Mouse (Mus musculus): Measurements from ENCODE around the gene Sec31b. TPM values are rescaled to one million over a fixed set of nuclear protein-coding genes. Genes with fewer than 3 reads are reported as not detected.

Gene Sec31b
- polyA plus RNA-seq, 1 experiment: 2.0 TPM

DNA sequence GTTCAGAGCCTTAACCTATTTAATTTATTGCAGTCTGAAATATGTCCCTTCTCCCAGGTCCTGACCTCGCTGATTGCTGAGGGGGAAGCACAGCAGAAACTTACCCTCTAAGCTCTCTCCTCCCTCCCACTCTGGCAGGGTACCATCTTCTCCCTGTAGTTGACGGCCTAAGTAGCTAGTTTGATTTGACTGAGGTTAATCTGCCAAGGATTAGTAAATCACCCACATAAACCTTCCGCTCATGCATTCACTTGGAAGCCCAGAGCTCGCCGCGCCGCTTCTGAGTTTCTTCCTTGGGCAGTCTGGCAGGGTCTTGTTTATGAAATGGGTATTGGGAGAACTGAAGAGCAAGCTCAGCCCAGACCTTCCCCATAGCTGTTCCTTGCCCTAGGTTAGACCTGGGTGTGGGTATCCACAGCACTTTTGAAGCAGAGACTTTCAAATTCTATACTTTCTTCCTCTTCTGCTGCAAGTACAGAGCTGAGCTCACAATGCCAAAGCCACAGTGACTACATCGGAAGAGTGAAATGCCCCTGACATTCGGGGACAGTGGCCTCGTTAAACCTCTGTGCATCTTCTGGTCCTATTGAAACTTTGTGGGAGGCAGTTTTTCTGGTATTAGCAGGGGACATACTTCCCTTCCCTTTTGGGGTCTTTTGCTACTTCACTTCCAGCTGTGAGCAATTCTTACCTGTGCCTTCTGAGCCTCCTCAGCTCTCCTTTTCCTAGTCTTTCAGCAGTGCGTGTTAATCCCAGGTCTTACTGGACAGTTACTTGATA is 32.4 kb downstream of the Sec31b start:
- TF ChIP-seq CTCF (IDR thresholded peaks at IDR 0.05; ENCODE audit: low read depth, low read length): no peak
- no peak for TF ChIP-seq POLR2A (IDR thresholded peaks at IDR 0.05; ENCODE audit: borderline replicate concordance, low read depth, low read length)
- no peaks in the 10 kb centered on the region for H3K4me1 ChIP-seq (ENCODE audit: control insufficient read depth, insufficient read depth, low read length)
- H3K4me3 ChIP-seq (ENCODE audit: insufficient read depth, low read length): no peak overlapping the region
- H3K27ac ChIP-seq (ENCODE audit: insufficient read depth, low read depth, low read length): no peak overlapping the region

DNA sequence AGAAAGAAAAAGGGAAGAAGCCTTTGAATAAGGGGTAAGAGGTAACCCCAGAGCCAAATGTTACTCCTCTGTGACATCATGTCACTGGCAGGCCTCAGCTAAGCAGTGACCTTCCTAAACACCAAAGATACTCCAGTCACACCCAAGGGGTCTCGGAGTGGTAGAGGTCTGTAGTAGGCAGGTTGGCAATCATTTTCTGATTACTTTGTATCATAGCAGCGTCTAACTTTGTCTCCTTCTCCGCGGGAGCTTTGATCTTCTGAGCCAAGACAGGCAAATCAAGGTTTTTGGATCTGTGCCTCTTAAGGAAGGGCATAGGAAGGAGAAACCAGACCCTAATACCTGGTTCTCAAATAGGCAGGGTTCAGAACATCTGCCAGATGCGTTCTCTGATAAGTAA is 33.1 kb downstream of the Sec31b start:
- H3K27ac ChIP-seq (ENCODE audit: insufficient read depth, low read depth, low read length): no peak overlapping the region
- H3K4me1 ChIP-seq (ENCODE audit: control insufficient read depth, insufficient read depth, low read length): no peaks in the 10 kb centered on the region
- TF ChIP-seq CTCF (IDR thresholded peaks at IDR 0.05; ENCODE audit: low read depth, low read length) (no peak), POLR2A (IDR thresholded peaks at IDR 0.05; ENCODE audit: borderline replicate concordance, low read depth, low read length) (no peak)
- no peak overlapping the region for H3K4me3 ChIP-seq (ENCODE audit: insufficient read depth, low read length)

DNA sequence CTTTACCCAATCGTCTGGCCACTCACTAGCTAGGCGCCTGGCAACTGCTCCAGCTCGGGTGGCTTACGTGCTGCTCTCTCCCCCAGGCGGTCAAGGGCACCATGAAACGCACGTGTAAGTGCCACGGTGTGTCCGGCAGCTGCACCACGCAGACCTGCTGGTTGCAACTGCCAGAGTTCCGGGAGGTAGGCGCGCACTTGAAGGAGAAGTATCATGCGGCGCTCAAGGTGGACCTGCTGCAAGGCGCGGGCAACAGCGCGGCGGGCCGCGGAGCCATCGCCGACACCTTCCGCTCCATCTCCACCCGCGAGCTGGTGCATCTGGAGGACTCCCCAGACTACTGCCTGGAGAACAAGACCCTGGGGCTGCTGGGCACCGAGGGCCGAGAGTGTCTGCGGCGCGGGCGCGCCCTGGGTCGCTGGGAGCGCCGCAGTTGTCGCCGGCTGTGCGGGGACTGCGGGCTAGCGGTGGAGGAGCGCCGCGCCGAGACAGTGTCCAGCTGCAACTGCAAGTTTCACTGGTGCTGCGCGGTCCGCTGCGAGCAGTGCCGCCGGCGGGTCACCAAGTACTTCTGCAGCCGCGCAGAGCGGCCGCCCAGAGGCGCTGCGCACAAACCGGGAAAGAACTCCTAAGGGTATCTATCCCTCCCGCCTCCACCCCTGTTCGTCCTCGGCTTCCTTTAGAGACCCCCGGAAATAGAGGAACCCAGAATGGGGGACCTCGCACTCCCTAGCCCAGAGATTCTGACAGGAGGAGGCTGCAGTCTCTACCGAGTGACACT is 34.0 kb downstream of the Sec31b start:
- Histone ChIP-seq H3K4me1 (ENCODE audit: control insufficient read depth, insufficient read depth, low read length) (no peaks in the 10 kb centered on the region), H3K4me3 (ENCODE audit: insufficient read depth, low read length) (no peak overlapping the region), H3K27ac (ENCODE audit: insufficient read depth, low read depth, low read length) (no peak overlapping the region)
- TF ChIP-seq CTCF (IDR thresholded peaks at IDR 0.05; ENCODE audit: low read depth, low read length): no peak
- TF ChIP-seq POLR2A (IDR thresholded peaks at IDR 0.05; ENCODE audit: borderline replicate concordance, low read depth, low read length): no peak

GRCm38 (mm10) chr19:44510534-44511175 is 35.0 kb downstream of the Sec31b start:
- Histone ChIP-seq H3K4me1 (ENCODE audit: control insufficient read depth, insufficient read depth, low read length) (no peaks in the 10 kb centered on the region), H3K4me3 (ENCODE audit: insufficient read depth, low read length) (no peak overlapping the region), H3K27ac (ENCODE audit: insufficient read depth, low read depth, low read length) (no peak overlapping the region)
- TF ChIP-seq POLR2A (IDR thresholded peaks at IDR 0.05; ENCODE audit: borderline replicate concordance, low read depth, low read length): no peak
- no peak for TF ChIP-seq CTCF (IDR thresholded peaks at IDR 0.05; ENCODE audit: low read depth, low read length)

DNA sequence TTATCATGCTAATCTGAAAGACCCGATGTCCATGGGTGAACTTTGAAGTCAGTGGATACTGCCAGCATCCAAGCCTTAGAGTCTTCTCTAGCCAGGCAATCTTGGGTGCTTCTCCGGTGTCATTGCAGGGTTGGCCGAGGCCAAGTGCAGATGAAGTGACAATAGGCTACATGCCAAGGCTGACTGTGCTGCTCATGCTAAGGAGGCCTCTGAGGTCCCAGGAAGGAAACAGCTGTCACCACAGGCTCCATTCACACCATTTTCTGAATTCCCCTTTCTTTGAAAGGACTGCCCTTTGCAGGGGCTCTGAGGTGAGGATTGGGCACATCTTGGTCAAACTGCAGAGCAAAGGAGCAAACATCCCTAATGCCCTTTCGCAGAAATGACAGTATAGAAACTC is 42.9 kb downstream of the Sec31b start:
- Histone ChIP-seq H3K4me1 (ENCODE audit: control insufficient read depth, insufficient read depth, low read length) (peaks cover 4% of the 10 kb centered on the region; the same call in 1 of the 2 replicates), H3K27ac (ENCODE audit: insufficient read depth, low read depth, low read length) (no peak overlapping the region)
- TF ChIP-seq CTCF (IDR thresholded peaks at IDR 0.05; ENCODE audit: low read depth, low read length) (no peak), POLR2A (IDR thresholded peaks at IDR 0.05; ENCODE audit: borderline replicate concordance, low read depth, low read length) (no peak)

GRCm38 (mm10) chr19:44501925-44502324 is 43.7 kb downstream of the Sec31b start:
- TF ChIP-seq CTCF (IDR thresholded peaks at IDR 0.05; ENCODE audit: low read depth, low read length) (no peak), POLR2A (IDR thresholded peaks at IDR 0.05; ENCODE audit: borderline replicate concordance, low read depth, low read length) (no peak)
- no peak overlapping the region for H3K27ac ChIP-seq (ENCODE audit: insufficient read depth, low read depth, low read length)
- peaks cover 4% of the 10 kb centered on the region; the same call in 1 of the 2 replicates for H3K4me1 ChIP-seq (ENCODE audit: control insufficient read depth, insufficient read depth, low read length)
- no peak overlapping the region for H3K4me3 ChIP-seq (ENCODE audit: insufficient read depth, low read length)

More for the DNA sequence above, 42.9 kb downstream of the Sec31b start:
- H3K4me3 ChIP-seq (ENCODE audit: insufficient read depth, low read length): no peak overlapping the region

GRCm38 (mm10) chr19:44500240-44500639 is 45.4 kb downstream of the Sec31b start:
- Histone ChIP-seq H3K27ac (ENCODE audit: insufficient read depth, low read depth, low read length) (no peak overlapping the region), H3K4me3 (ENCODE audit: insufficient read depth, low read length) (no peak overlapping the region), H3K4me1 (ENCODE audit: control insufficient read depth, insufficient read depth, low read length) (peaks cover 4% of the 10 kb centered on the region; the same call in 1 of the 2 replicates)
- no peak for TF ChIP-seq POLR2A (IDR thresholded peaks at IDR 0.05; ENCODE audit: borderline replicate concordance, low read depth, low read length)
- no peak for TF ChIP-seq CTCF (IDR thresholded peaks at IDR 0.05; ENCODE audit: low read depth, low read length)

GRCm38 (mm10) chr19:44498936-44499335 is 46.7 kb downstream of the Sec31b start:
- Histone ChIP-seq H3K27ac (ENCODE audit: insufficient read depth, low read depth, low read length) (no peak overlapping the region), H3K4me3 (ENCODE audit: insufficient read depth, low read length) (no peak overlapping the region), H3K4me1 (ENCODE audit: control insufficient read depth, insufficient read depth, low read length) (peaks cover 4% of the 10 kb centered on the region; the same call in 1 of the 2 replicates)
- TF ChIP-seq CTCF (IDR thresholded peaks at IDR 0.05; ENCODE audit: low read depth, low read length) (no peak), POLR2A (IDR thresholded peaks at IDR 0.05; ENCODE audit: borderline replicate concordance, low read depth, low read length) (no peak)

DNA sequence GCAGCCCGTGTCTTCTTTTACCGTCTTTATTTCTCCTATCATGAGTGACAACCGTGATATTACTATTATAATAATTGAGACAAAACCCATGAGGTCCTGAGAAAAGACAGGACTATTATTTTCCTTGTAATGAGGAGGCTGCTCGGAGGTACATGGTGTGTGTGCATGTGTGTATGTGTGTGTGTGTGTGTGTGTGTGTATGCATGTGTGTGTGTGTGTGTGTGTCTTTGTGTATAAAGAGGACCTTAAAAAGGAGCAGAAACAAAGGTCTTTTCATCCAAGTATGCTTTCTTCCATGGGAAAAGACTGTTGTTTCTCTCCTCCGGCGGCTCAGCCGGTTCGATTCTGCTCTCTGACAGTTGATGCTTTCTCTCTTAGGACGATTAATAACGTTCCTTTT is 48.7 kb downstream of the Sec31b start:
- no peak for TF ChIP-seq POLR2A (IDR thresholded peaks at IDR 0.05; ENCODE audit: borderline replicate concordance, low read depth, low read length)
- Histone ChIP-seq H3K4me3 (ENCODE audit: insufficient read depth, low read length) (no peak overlapping the region), H3K27ac (ENCODE audit: insufficient read depth, low read depth, low read length) (no peak overlapping the region), H3K4me1 (ENCODE audit: control insufficient read depth, insufficient read depth, low read length) (no peaks in the 10 kb centered on the region)

All from bone marrow macrophage, adult 2 months (primary cell).